Mouse (Mus musculus) forebrain, postnatal 0 days (tissue): ENCODE data around the gene Odf4. TPM values are rescaled to one million over a fixed set of nuclear protein-coding genes. Genes with fewer than 3 reads are reported as not detected.
A peak's percentile ranks its signal among the peaks of the same experiment; 100 is the strongest.

ENCODE experiments used
- ATAC-seq: fragments of 200-750 bp; cut with Nextera tagmentation; 2 replicates; pipeline ENCODE4 v1.8.0; 2017; ENCODE audit warnings: mild to moderate bottlenecking, moderate library complexity
- DNase-seq: peaks from one replicate; pipeline ENCODE4 v3.0.0-alpha.2; 2015
- H3K27ac ChIP-seq: fragments of 300-500 bp; sonication (generic); 2 replicates; pipeline ENCODE4 v1.5.1; 2014; ENCODE audit warnings: low read depth, mild to moderate bottlenecking, antibody characterized with exemption, low read length, moderate library complexity, mixed read lengths
- H3K27me3 ChIP-seq: fragments of 300-500 bp; sonication (generic); 2 replicates; pipeline ENCODE4 v1.6.1; 2014; ENCODE audit warnings: mild to moderate bottlenecking, low read length, mixed read lengths; ENCODE audit not compliant: insufficient read depth
- H3K36me3 ChIP-seq: fragments of 300-500 bp; sonication (generic); 2 replicates; pipeline ENCODE4 v1.6.1; 2014; ENCODE audit warnings: mild to moderate bottlenecking, moderate library complexity; ENCODE audit not compliant: insufficient read depth
- H3K4me1 ChIP-seq: fragments of 300-500 bp; sonication (generic); 2 replicates; pipeline ENCODE4 v1.6.1; 2014; ENCODE audit warnings: antibody characterized with exemption; ENCODE audit not compliant: insufficient read depth
- H3K4me2 ChIP-seq: fragments of 300-500 bp; sonication (generic); 2 replicates; pipeline ENCODE4 v1.6.1; 2014; ENCODE audit warnings: low read depth, mild to moderate bottlenecking, moderate library complexity
- H3K4me3 ChIP-seq: fragments of 300-500 bp; sonication (generic); 2 replicates; pipeline ENCODE4 v1.5.1; 2014; ENCODE audit warnings: low read depth, low read length, mixed read lengths
- H3K9ac ChIP-seq: fragments of 300-500 bp; sonication (generic); 2 replicates; pipeline ENCODE4 v1.6.1; 2014; ENCODE audit warnings: mild to moderate bottlenecking
- H3K9me3 ChIP-seq: fragments of 300-500 bp; sonication (generic); 2 replicates; pipeline ENCODE4 v1.6.1; 2016; ENCODE audit warnings: low read length
- CTCF ChIP-seq: sonication (generic); IDR thresholded peaks from 2 replicates; pipeline ENCODE4 v1.5.1; 2016; ENCODE audit warnings: antibody characterized with exemption, control low read depth, low read depth
- WGBS: fragments of 180-500 bp; shearing (Covaris S2); extraction: QIAGEN DNeasy Blood & Tissue Kit; methylation state at CpG from one replicate; pipeline ENCODE4 v1.1.7; 2014; 5-methylcytosine and 5-hydroxymethylcytosine counted together
- polyA plus RNA-seq: library from polyadenylated mRNA; unstranded; fragments of >200 nt; fragmentation: Nextera tagmentation; extraction: Ambion mirVana; gene quantifications from 2 replicates; pipeline ENCODE4 v1.2.1, GENCODE M21; 2015
- total RNA-seq: library from RNA; depleted of rRNA; stranded (reverse); fragments of >200 nt; gene quantifications from 2 replicates; pipeline ENCODE4 v1.2.3, GENCODE M21; 2014; rRNA removed

Gene Odf4
- total and polyA plus RNA-seq, 2 experiments from 2014 or later = 0.42 to 2.0 TPM

DNA sequence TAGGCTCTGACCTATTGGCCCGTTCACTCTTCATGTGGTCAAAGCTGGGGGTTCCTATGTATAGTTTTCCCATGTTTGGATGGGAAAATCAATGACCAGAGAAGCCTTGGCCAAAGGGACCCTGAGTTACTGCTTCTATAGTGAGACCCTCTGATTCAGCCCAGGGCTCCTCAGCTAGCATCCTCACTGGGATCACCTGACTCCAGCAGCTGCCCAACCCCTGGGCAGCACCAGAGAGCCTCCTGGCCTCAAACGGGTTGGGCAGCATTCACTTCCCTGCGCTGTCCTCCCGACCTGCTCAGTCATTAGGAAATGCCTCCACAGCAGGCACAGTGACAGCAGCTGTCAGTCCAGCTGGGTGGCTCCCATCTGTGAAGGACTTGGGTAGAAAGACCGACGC lies 38.6 kb downstream of the Odf4 start, which contains the start of gene Rnf222:
Gene Rnf222 (plus strand): TSS at position 301 of the 400 bp plus-strand sequence.
- H3K9me3 ChIP-seq = no peaks in the 10 kb centered on the region
- TF ChIP-seq CTCF = no peak
- no peak within 1 kb of the TSS for H3K27ac ChIP-seq
- H3K4me3 ChIP-seq = no peak within 1 kb of the TSS
- no peak for DNase-seq
- no peaks in the 10 kb centered on the region for H3K27me3 ChIP-seq
- ATAC-seq = no peak
- H3K36me3 ChIP-seq = no peaks in the 10 kb centered on the region
- H3K4me2 ChIP-seq = no peak within 1 kb of the TSS
- 45% methylated on average over 6 of the region's 6 CpGs for WGBS
- H3K9ac ChIP-seq = no peak within 1 kb of the TSS
- no peaks in the 10 kb centered on the region for H3K4me1 ChIP-seq

DNA sequence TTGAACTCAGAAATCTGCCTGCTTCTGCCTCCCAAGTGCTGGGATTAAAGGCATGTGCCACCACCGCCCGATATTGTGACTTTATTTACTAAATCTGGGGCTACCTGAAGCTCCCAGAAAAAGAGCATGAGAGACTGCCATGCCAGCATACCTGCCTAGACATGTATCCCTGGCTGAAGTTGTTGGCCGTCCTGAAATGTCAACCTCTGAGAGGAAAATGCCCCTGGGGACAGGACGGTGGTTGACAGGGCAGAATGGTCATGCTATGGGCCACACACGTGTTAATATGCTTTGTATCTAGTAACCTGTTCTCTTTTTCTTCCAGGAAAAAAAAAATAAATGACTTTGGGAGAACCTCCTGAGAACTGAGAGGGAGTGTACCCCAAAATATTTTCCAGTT lies 40.8 kb downstream of the Odf4 start:
- no peaks in the 10 kb centered on the region for H3K9me3 ChIP-seq
- H3K9ac ChIP-seq = no peak overlapping the region
- no peak for ATAC-seq
- no peak overlapping the region for H3K27ac ChIP-seq
- 80% methylated on average over 5 of the region's 5 CpGs for WGBS
- DNase-seq = no peak
- no peaks in the 10 kb centered on the region for H3K27me3 ChIP-seq
- no peaks in the 10 kb centered on the region for H3K4me1 ChIP-seq
- TF ChIP-seq CTCF = no peak
- no peak overlapping the region for H3K4me2 ChIP-seq
- H3K36me3 ChIP-seq = no peaks in the 10 kb centered on the region
- no peak overlapping the region for H3K4me3 ChIP-seq

DNA sequence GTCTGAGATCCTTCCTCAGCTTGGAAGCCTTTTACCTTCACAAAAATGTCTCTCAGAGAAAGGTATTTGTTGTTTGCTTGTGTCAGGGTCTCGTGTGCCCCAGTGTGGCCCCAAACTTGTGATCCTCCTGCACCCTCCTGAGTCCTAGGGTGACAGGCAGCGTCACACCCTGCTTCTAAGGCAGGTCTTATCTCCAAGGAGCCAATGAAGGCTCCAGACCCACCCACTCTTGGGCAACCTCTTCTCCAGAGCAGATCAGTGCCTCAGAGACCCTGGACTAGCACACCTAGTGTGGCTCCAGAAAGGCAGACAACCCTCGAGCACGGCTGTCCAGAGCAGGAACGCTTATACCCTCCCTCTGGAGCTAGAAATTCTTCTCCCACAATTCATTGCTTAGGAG lies 42.5 kb downstream of the Odf4 start:
- H3K9me3 ChIP-seq = no peaks in the 10 kb centered on the region
- DNase-seq = no peak
- no peak overlapping the region for H3K9ac ChIP-seq
- H3K4me3 ChIP-seq = no peak overlapping the region
- no peak overlapping the region for H3K4me2 ChIP-seq
- no peaks in the 10 kb centered on the region for H3K27me3 ChIP-seq
- 79% methylated on average over 5 of the region's 5 CpGs for WGBS
- no peak for ATAC-seq
- no peaks in the 10 kb centered on the region for H3K4me1 ChIP-seq
- no peaks in the 10 kb centered on the region for H3K36me3 ChIP-seq
- TF ChIP-seq CTCF = no peak
- no peak overlapping the region for H3K27ac ChIP-seq

DNA sequence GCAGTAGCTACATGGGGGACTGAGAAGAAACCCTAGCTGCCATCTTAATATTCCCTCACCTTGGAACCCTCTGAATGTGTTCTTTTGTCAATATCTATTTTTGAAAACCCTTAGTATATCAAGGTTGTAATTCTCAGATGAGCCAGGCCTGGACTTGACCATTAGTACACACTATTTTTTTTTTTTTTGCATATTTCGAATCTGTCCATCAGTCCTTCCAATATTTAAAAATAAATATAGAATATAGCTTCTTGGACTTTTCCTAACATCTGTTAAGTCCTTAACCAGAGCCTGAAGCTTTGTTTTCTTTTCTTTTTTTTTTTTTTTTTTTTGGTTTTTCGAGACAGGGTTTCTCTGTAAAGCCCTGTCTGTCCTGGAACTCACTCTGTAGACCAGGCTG lies 43.0 kb downstream of the Odf4 start:
- H3K36me3 ChIP-seq = no peaks in the 10 kb centered on the region
- 77% methylated on average over 2 of the region's 2 CpGs for WGBS
- ATAC-seq = no peak

DNA sequence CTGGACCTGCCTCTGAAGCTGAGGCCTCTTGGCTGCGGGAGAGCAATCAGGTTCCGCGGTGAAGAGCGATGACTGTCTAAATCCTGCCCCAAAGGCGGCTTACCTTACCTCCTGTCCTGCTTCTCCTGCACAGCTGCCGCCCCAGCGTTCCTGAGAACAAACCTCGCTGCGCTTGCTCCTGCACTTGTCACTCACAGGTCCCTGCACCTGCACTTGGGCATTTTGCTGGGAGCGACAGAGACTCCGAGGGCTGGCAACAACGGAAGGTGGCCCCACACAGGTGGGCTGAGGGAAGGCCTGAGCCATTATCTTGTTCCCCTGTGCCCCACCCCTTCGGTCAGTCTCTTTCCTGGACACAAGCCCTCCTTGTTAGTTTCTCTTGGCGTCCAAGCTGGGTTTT lies 44.8 kb downstream of the Odf4 start:
- H3K4me2 ChIP-seq = no peak overlapping the region
- ATAC-seq (no peak), DNase-seq (no peak)
- H3K4me3 ChIP-seq = no peak overlapping the region
- H3K9me3 ChIP-seq = no peaks in the 10 kb centered on the region
- no peaks in the 10 kb centered on the region for H3K36me3 ChIP-seq
- 24% methylated on average over 14 of the region's 14 CpGs for WGBS
- H3K27ac ChIP-seq = no peak overlapping the region
- H3K27me3 ChIP-seq = no peaks in the 10 kb centered on the region
- H3K9ac ChIP-seq = no peak overlapping the region
- H3K4me1 ChIP-seq = no peaks in the 10 kb centered on the region
- TF ChIP-seq CTCF = no peak

More for the DNA sequence above, 43.0 kb downstream of the Odf4 start:
- DNase-seq = no peak
- Histone ChIP-seq H3K27me3 (no peaks in the 10 kb centered on the region), H3K9ac (no peak overlapping the region), H3K4me1 (no peaks in the 10 kb centered on the region), H3K4me3 (no peak overlapping the region), H3K4me2 (no peak overlapping the region), H3K27ac (no peak overlapping the region), H3K9me3 (no peaks in the 10 kb centered on the region)
- TF ChIP-seq CTCF = no peak

DNA sequence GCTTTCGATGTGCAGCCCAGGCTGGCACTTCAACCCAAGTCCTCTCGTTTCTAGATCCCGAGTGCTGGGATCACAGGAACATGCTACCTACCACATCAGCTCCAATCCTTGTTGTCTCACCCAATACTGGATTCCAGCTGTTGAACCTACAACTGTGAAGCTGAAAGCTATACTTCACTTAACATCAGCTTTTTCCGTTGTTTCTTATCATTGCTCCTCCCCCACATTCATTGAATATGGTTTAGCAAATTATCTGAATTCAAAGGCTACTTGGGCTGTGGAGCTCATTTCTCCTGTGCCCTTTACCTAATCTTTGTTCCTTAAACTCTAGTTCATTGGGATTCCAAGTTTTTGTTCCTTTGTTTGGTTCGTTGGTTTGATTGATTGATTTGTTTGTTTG lies 48.1 kb downstream of the Odf4 start:
- H3K4me1 ChIP-seq = no peaks in the 10 kb centered on the region
- ATAC-seq (no peak), DNase-seq (no peak)
- no peak overlapping the region for H3K4me2 ChIP-seq
- H3K4me3 ChIP-seq = no peak overlapping the region
- H3K27ac ChIP-seq = no peak overlapping the region
- H3K9ac ChIP-seq = no peak overlapping the region
- H3K36me3 ChIP-seq = no peaks in the 10 kb centered on the region
- 91% methylated on average over 5 of the region's 5 CpGs for WGBS
- H3K9me3 ChIP-seq = no peaks in the 10 kb centered on the region
- no peak for TF ChIP-seq CTCF
- H3K27me3 ChIP-seq = no peaks in the 10 kb centered on the region

DNA sequence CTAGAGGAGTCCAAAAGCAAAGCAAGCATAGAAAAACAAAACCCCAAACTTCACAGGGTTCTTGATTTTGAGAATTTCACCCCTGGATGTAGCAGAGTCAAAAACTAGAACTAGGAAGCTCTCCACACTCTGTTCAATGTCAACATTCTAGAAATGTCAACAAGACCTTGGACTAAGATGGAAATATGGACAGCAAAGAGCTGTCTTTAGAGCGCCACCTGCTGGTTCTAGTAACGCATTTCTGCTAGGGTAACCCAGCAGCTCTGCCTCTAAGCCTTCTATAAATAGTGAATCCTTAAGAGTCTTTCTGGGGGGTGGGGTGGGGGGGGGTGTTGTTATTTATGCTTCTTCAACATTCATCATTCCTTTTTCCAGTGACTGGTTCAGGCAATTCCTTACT lies 52.0 kb downstream of the Odf4 start:
- WGBS = 0% methylated on average over 2 of the region's 2 CpGs
- TF ChIP-seq CTCF = peak; percentile 78
- H3K36me3 ChIP-seq = no peaks in the 10 kb centered on the region
- no peaks in the 10 kb centered on the region for H3K4me1 ChIP-seq
- peak; percentile 74 for DNase-seq
- no peak overlapping the region for H3K4me2 ChIP-seq
- no peaks in the 10 kb centered on the region for H3K9me3 ChIP-seq
- H3K9ac ChIP-seq = no peak overlapping the region
- H3K27me3 ChIP-seq = no peaks in the 10 kb centered on the region
- no peak overlapping the region for H3K27ac ChIP-seq
- no peak for ATAC-seq
- no peak overlapping the region for H3K4me3 ChIP-seq

Other genes with a start within 250 kb of the Odf4 start
- gene Myh10, start 235.5 kb downstream of the Odf4 start, total RNA-seq = 141 and 183 TPM in 2 replicates
- 50.4 and 68.0 TPM in 2 replicates for gene Myh10, start 235.5 kb downstream of the Odf4 start, polyA plus RNA-seq
- gene Ndel1, start 55.2 kb downstream of the Odf4 start, total RNA-seq = 87.7 and 91.7 TPM in 2 replicates
- 111 and 113 TPM in 2 replicates for gene Ndel1, start 55.2 kb downstream of the Odf4 start, polyA plus RNA-seq
- gene Rnf222, start 38.5 kb downstream of the Odf4 start, total RNA-seq = 0.24 TPM in 1 of 2 replicates, not detected in the other
- gene Rnf222, start 38.5 kb downstream of the Odf4 start, polyA plus RNA-seq = not detected in 2 replicates
- 1,229 and 1,850 TPM in 2 replicates for gene Rpl26, start 25.5 kb downstream of the Odf4 start, total RNA-seq
- gene Rpl26, start 25.5 kb downstream of the Odf4 start, polyA plus RNA-seq = 585 and 820 TPM in 2 replicates
- 12.0 and 13.8 TPM in 2 replicates for gene Arhgef15, start 30.4 kb upstream of the Odf4 start, total RNA-seq
- gene Arhgef15, start 30.4 kb upstream of the Odf4 start, polyA plus RNA-seq = 9.6 and 17.8 TPM in 2 replicates
- 1.3 and 1.4 TPM in 2 replicates for gene Slc25a35, start 41.0 kb upstream of the Odf4 start, total RNA-seq
- 1.3 and 1.4 TPM in 2 replicates for gene Slc25a35, start 41.0 kb upstream of the Odf4 start, polyA plus RNA-seq
- gene Rangrf, start 48.1 kb upstream of the Odf4 start, total RNA-seq = 21.7 and 28.9 TPM in 2 replicates
- gene Rangrf, start 48.1 kb upstream of the Odf4 start, polyA plus RNA-seq = 23.7 and 25.6 TPM in 2 replicates
- 22.9 and 29.7 TPM in 2 replicates for gene Pfas, start 81.4 kb upstream of the Odf4 start, total RNA-seq
- 9.8 and 14.2 TPM in 2 replicates for gene Pfas, start 81.4 kb upstream of the Odf4 start, polyA plus RNA-seq
- gene Ctc1, start 88.8 kb upstream of the Odf4 start, total RNA-seq = 51.0 and 63.6 TPM in 2 replicates
- gene Ctc1, start 88.8 kb upstream of the Odf4 start, polyA plus RNA-seq = 41.0 and 47.1 TPM in 2 replicates
- gene Aurkb, start 118.6 kb upstream of the Odf4 start, total RNA-seq = 8.5 and 12.5 TPM in 2 replicates
- gene Aurkb, start 118.6 kb upstream of the Odf4 start, polyA plus RNA-seq = 11.5 and 13.9 TPM in 2 replicates
- 32.8 and 33.7 TPM in 2 replicates for gene Borcs6, start 132.6 kb upstream of the Odf4 start, total RNA-seq
- 20.9 and 21.7 TPM in 2 replicates for gene Borcs6, start 132.6 kb upstream of the Odf4 start, polyA plus RNA-seq
- 32.7 and 45.6 TPM in 2 replicates for gene Tmem107, start 143.7 kb upstream of the Odf4 start, total RNA-seq
- gene Tmem107, start 143.7 kb upstream of the Odf4 start, polyA plus RNA-seq = 35.3 and 41.7 TPM in 2 replicates
- gene Vamp2, start 161.4 kb upstream of the Odf4 start, total RNA-seq = 76.8 and 104 TPM in 2 replicates
- 500 and 554 TPM in 2 replicates for gene Vamp2, start 161.4 kb upstream of the Odf4 start, polyA plus RNA-seq
- 16.5 and 38.3 TPM in 2 replicates for gene Per1, start 168.1 kb upstream of the Odf4 start, total RNA-seq
- 15.2 and 16.7 TPM in 2 replicates for gene Per1, start 168.1 kb upstream of the Odf4 start, polyA plus RNA-seq
- gene Hes7, start 193.3 kb upstream of the Odf4 start, total RNA-seq = 1.2 and 1.6 TPM in 2 replicates
- 1.1 and 1.3 TPM in 2 replicates for gene Hes7, start 193.3 kb upstream of the Odf4 start, polyA plus RNA-seq
- 0.23 and 0.62 TPM in 2 replicates for gene 9130213A22Rik, start 195.5 kb upstream of the Odf4 start, total RNA-seq
- 0.58 and 0.69 TPM in 2 replicates for gene 9130213A22Rik, start 195.5 kb upstream of the Odf4 start, polyA plus RNA-seq
- 10.0 and 11.6 TPM in 2 replicates for gene Aloxe3, start 198.8 kb upstream of the Odf4 start, total RNA-seq
- gene Aloxe3, start 198.8 kb upstream of the Odf4 start, polyA plus RNA-seq = 8.5 and 14.9 TPM in 2 replicates
- gene Alox12b, start 229.9 kb upstream of the Odf4 start, total RNA-seq = 0.19 and 0.38 TPM in 2 replicates
- gene Alox12b, start 229.9 kb upstream of the Odf4 start, polyA plus RNA-seq = 0.15 and 0.46 TPM in 2 replicates